Mouse (Mus musculus) erythroblast, adult 5-6 weeks (primary cell): Measurements from ENCODE around the gene Psma3. TPM values are rescaled to one million over a fixed set of nuclear protein-coding genes. Genes with fewer than 3 reads are reported as not detected.
A peak's percentile ranks its signal among the peaks of the same experiment; 100 is the strongest.
"Not testable (repeated sequence)": the region's sequence is repeated elsewhere in the genome, so short reads cannot be mapped to it uniquely, and the experiment has no call there.

Experiments used
- ATAC-seq: replicated peaks from 2 replicates; pipeline ENCODE4 v1.8.0; 2016; ENCODE audit warnings: moderate number of reproducible peaks, mild to moderate bottlenecking, moderate TSS enrichment, inconsistent platforms; ENCODE audit not compliant: poor library complexity, low FRiP score, severe bottlenecking
- total RNA-seq, 2 experiments: library from RNA; stranded (forward) in 1 of 2; stranded (reverse) in 1 of 2; fragments of 150-400 nt in 1 of 2; fragments of 200-764, 138-1000 nt in 1 of 2; gene quantifications; 2 replicates each; pipeline versions ENCODE4 v1.2.3 to v1.2.4; 2015 to 2017; ENCODE audit warnings: low replicate concordance in 2 of 2

The Psma3 gene
- total RNA-seq, 2 experiments from 2014 or later = 67.8 to 105 TPM

DNA sequence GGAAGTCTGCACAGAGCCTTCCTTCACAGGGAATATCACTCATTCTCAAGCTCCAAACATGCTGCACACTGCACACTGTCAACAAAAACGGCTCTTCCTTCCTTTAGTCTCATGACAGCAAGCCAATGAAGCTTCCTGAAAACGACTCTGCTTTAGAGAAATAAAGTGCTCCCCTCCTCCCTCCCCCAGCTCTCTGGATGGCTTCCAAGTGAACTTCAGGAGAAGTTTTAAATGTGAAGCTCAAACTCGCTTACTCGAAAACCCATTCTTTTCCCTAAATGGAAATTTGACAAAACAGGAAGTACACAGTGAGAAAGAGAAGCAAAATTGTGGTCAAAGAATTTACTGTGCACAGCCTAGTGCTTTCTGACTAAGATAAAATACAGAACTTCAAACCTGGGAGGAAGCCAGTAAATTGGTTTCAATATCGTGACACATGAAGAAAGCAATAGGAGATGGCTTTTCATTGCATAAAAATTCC lies 25.0 kb downstream of the Psma3 start:
- no peak for ATAC-seq

DNA sequence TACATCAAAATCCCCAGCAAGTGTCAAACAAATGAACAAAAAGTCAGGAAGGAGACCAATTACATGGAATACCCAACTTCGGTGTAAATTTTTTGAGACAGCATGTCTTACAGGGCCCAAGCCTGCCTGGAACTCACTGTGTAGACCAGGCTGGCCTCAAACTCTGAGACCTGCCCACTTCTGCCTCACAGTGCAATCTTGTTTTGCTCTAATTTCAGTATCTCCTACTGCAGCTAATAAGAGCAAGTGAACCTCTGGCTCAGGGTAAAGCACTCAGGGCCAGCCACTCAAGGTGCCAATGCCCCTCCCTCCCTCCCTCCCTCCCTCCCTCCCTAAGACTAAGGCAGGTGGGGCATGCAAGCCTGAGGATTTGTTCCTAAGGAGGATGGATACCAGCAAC lies 25.9 kb downstream of the Psma3 start:
- no peak for ATAC-seq

- ATAC-seq = no peak
Measured at GRCm38 (mm10) chr12:71001456-71001855, 27.0 kb downstream of the Psma3 start.

DNA sequence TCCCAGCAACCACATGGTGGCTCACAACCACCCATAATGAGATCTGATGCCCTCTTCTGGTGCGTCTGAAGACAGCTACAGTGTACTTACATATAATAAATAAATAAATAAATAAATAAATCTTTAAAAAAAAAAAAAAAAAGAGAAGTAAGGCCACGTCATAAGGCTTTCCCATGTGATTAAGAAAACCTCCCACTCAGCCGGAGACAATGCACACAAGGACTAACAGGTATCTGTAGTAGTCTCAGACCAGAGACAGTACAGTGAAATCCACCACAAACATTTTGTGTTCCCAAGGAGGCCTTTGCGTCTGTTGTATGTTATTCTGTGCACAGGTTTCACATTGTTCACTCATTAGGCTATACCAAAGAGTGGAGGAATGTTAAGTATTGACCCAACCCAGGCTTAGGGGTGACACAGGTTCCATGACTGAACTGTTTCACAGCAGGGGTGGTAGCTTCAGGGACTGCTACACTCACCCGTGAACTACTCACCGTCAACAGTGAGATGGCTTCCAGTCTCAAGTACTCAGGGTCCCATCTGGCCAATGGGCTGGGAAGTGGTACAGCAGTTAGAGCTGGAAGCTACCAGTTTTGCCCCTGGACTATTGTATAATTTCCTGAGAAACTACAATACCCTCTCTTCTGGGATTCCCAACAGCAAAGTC lies 29.5 kb downstream of the Psma3 start:
- ATAC-seq = 0 out of 2 replicates have a peak, but pooled peaks have one; percentile 32

GRCm38 (mm10) chr12:71006141-71006540 lies 31.7 kb downstream of the Psma3 start:
- ATAC-seq = no peak

GRCm38 (mm10) chr12:71006901-71007300 lies 32.5 kb downstream of the Psma3 start:
- no peak for ATAC-seq

DNA sequence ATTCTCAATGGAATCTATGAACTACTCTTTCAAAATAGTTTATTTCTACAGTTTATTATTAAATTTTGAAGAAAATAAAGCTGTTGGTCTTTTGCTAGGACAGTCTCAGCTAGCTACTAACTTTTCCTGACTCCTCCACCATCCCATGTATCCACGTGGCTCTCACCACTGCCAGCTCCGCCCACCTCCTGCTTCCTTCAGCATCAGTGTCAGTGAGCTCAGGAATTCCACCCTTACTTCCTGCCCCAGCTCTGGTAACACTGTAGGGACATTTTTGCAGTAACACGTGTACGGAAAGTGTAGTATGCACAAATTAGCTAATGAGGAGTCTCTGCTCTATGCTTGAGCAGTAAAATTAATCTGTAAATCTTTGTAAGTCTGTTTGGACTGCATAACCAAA lies 35.3 kb downstream of the Psma3 start:
- no peak for ATAC-seq

DNA sequence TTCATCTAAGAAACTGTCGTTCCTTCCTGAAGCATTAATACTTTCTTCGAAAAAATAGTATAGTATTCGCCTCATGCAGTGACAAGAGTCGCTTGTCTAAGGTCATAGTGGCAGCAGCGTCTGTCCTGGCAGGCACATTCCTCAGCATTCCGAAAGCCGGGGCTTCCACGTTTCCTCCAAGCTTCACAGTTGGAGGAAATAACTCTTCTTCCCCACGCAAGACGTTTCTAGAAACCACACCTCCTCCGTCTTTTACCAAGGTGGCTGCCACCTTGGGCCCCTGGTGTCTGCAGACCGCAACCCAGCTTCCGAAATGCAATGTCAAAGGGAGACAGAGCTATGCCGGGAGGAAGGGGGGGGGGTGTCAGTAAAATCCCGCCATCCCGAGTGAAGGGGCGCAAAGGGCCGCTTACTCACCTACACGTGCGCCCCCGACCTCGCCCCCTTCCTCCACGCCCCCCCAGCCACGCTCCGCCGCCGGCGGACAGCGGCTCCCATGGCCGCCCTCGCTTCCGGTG lies 40.5 kb downstream of the Psma3 start:
- no peak for ATAC-seq

DNA sequence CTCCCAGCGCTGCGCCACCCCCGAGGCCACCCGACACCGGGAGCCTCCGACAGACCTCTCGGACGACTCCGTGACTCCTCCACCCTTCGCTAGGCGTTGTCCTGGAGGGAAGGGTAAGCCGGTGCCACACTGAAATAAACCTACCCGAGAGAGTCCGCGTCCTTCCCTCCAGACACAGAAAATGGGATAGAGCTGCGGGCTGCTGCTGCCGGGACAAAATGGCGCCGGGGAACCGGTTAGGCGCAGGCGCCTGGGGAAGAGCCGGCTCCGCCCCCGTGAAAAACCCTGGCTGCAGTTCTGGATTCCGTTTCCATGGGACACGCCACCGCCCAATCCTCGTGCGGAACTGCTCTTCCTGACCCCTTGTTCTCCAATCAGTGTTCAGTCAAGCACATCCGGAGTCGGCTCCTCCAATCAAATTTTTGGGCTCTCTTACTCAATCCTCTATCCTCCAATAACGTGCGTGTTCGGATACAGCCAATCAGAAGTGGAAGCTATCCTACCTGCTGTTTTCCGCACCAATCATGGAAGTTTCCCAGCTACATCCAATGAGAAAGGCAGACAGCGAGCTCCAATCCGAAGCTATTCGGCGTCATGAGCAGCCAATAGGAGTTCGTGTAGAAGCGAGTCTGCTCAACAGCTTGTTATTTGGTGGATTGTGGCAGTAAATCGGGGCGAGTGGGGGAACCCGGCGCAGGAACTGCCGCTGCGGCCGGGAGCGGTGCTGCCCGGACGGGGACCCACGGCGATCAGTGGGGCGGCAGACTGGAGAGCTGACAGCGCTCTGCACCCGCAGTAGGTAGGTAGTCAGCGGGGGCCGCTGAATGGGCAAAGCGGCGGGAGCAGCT lies 41.2 kb downstream of the Psma3 start, which contains the start of gene Arid4a:
Gene Arid4a (plus strand): TSS at position 628 of the 848 bp plus-strand sequence.
- ATAC-seq = peak; percentile 94

DNA sequence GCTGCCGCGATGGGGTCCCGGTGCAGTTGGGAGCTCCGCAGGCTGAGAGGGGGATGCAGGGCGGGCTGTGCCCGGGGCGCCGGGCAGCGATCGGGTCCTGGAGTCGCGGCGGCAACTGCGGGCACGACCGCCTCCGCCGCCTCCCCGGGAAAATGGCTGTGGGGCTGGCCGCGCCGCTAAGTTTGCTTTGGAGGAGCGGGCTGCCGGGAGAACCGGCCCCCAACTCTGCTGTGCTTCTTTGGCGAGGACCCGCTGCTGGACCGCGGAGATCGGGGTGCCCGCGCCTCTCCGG lies 41.7 kb downstream of the Psma3 start:
- ATAC-seq = no peak

- ATAC-seq = no peak
Measured at GRCm38 (mm10) chr12:71016503-71017241, 42.3 kb downstream of the Psma3 start.

- no peak for ATAC-seq
Measured at GRCm38 (mm10) chr12:71017242-71017571, 42.8 kb downstream of the Psma3 start.

DNA sequence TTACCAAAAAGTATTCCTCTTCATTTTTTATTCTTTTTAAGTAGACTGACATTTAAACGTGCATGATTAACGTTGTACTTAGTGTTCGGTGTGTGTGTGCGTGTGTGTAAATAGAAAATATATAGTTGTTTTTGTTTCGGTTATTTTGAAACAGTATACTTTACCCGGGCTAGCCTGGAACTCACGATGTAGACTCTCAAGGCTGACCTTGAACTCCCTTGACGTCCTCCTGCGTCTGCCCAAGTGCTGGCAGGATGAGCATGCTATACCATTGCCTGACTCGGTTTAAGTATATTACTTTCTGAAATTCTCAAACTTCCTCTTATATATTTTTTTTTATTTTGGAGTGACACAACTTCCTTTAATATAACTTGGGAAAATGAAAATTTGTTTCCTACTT lies 43.4 kb downstream of the Psma3 start:
- ATAC-seq = no peak

DNA sequence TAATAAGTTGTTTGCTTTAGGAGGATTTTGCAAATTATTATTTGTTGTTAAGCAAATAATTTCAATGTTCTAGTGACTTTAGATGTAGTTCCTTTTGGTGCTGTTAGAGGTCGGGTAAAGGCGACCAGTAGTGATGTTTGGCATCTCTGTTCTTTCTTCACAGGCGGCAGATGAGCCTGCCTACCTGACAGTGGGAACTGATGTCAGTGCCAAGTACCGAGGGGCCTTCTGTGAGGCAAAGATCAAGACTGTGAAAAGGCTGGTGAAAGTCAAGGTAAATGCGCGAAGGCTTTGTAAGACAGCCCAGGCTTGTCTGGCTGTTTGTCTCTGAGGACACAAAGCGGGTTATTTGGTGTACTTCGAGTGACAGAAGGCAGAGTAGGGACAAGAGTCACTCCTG lies 44.8 kb downstream of the Psma3 start:
- no peak for ATAC-seq

GRCm38 (mm10) chr12:71024411-71024810 lies 50.0 kb downstream of the Psma3 start:
- no peak for ATAC-seq

DNA sequence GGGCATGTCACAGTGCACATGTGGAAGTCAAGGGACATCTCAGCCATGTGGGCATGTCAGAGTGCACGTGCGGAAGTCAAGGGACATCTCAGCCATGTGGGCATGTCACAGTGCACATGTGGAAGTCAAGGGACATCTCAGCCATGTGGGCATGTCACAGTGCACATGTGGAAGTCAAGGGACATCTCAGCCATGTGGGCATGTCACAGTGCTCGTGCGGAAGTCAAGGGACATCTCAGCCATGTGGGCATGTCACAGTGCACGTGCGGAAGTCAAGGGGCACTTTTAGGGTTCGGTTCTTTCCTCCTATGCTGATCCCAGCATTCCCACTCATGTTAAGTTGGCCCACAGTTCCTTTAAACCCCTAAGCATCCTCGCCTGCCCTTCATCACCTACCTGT lies 53.8 kb downstream of the Psma3 start:
- not testable (repeated sequence) for ATAC-seq

DNA sequence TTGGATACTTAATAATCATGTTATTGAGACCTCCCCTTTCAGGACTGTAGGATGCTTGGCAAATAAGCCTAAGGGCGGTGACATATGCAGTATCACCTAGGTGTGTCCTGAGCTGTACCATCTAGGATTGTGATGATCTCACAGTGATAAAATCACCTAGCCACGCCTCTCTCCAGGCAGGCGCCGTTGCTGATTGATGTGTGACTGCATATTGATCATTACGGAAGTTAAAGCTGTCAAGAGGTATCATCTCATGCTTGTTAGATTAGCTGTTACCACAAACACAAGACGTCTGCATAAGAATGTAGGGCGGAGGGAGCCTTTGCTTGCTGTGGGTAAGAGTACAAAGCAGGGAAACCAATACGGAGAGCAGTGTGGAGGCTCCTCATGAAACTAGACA lies 55.8 kb downstream of the Psma3 start:
- no peak for ATAC-seq

DNA sequence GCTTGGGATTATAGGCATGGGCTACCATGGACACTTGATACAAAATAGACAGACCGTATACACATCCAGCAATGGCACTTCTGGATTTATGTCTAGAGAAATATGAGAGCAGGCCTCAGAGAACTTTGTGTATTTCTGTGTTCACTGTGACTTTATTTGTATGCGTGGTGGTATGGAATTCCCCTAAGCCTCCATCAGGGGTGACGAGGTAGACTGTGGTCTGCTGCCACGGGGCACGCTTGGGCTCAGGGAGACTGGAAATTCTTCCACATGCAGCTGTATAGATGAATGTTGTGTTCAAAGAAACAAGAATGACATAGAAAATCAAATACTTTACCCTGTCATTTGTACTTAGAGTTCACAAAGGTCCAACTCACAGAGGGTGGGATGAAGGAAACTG lies 56.3 kb downstream of the Psma3 start:
- no peak for ATAC-seq

DNA sequence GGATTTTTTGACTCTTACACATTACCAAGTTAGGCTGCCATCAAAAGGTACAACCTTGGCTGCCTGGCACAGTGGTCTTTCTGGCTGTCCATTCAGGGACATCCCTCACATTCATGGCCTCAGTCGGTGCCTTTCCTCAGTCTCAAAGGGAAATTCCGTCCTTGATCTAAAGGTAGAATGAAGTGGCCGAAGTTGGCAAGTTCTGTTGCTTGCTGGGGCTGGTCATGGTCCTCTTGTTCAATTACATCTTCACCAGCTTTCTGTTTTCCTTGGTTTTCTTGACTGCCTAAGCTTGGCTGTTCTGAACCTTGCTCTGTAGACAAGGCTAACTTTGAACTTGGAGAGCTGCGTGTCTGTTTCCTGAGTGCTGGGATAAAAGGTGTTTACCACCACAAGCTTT lies 61.4 kb downstream of the Psma3 start:
- no peak for ATAC-seq

- peak; percentile 92 for ATAC-seq
Measured at GRCm38 (mm10) chr12:71036729-71037404, 62.4 kb downstream of the Psma3 start.
